Mouse (Mus musculus) adrenal gland, adult 8-10 months (tissue): ENCODE measurements around the gene Cnga1. TPM values are rescaled to one million over a fixed set of nuclear protein-coding genes. Genes with fewer than 3 reads are reported as not detected.
"Not testable (repeated sequence)": the region's sequence is repeated elsewhere in the genome, so short reads cannot be mapped to it uniquely, and the experiment has no call there.

Experiments
- DNase-seq: peaks from one replicate; pipeline ENCODE4 v3.0.0; 2022
- total RNA-seq, 4 experiments: library from RNA; stranded (reverse); gene quantifications; 2 replicates each; pipeline ENCODE4 v1.2.4; 2022

The Cnga1 gene
- total RNA-seq, 4 experiments from 2014 or later = 0.15 TPM; not detected in 3

DNA sequence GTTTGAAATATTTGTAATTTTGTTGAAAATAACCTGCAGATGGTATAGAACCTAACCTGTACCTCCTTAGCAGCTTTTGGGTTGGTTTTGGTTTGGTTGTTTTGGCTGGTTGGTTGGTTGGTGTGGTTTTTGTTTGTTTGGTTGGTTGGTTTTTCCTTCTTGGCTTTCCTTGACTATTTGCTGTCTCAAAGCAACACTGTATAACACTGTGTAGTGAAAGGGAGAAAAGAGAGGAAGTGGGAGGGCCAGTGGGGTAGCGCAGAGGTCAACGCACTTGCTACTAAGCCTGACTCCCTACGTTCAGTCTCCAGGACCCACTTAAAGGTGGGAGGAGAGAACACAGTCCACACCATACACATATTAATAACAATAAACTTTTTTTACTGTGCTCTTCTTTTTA, 7.5 kb downstream of the Cnga1 start:
- no peak for DNase-seq

DNA sequence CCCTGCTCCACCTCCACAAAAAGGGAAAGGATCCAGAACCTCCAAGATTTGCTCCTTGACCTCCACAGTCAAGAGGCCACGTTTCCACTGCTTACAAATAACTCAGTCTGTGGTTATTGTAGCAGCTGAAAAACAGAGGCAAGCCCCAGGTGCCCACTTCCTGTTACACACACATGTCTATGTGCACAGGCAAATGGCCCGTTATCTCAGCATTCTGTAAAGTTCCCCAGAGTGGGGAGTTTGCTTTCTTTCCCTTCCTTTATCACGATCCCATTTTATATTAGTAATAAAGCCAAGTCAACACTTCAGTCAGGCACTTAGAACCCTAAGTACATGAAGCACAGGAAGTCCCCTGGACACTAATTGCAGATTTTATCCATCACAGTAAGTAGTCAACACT, 8.0 kb downstream of the Cnga1 start:
- DNase-seq = no peak

DNA sequence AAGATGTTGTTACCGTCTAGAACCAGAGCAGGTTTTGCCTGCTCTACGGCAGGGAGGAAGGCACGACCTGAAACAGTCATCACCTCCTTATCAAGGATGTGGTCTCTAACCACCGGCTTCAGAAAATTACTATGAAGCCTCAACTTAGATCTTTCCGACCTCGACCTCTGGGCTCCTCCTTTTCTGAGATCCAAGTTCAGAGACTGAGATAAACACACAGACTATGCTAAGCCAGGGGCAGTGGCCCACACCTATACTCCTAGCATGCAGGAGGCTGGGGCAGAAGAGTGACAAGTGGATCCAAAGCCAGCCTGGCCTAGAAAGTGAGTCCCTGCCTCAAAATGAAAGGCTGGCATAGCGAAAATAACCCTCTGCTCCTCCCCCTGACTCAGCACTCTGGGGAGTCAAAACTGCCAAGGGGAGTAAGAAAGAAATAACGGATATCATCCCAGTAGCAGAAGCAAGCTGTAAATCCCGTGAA, 9.2 kb downstream of the Cnga1 start:
- no peak for DNase-seq

DNA sequence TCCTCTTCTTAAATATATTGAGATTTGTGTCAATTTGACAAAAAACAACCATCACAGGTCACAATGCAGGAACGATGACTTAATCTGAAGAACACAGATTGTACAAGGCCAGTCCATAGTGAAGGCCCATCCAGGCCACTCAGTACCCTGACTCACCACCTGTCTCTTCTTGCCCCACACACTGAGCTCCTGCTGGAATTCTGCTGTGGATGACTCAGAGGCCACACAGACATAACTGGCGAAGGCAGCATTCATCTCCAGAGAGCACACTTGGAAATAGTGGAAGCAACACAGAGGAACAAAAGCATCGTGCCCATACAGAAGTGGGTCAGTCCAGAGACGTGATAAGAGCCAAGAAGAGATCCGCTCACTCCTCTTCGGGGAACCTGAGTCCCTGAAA, 14.0 kb downstream of the Cnga1 start:
- peak; percentile 61 for DNase-seq

DNA sequence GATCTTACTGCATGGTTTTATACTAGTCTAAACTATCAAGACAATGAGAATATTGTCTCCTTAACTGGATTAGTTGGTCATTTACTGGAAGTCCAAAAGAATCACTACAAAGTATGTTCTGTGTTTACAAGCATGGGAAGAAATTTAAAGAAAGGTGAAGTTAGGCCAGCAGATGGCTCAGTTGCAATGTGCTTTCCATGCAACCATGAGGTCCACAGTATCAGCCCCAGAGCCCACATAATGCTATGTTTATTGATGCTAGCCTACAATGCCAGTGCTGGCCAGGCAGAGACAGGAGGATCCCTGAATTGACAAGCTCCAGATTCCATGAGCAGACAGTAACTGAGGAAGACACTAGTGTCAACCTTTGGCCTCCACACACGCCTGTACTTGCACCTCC, 23.1 kb downstream of the Cnga1 start:
- no peak for DNase-seq

DNA sequence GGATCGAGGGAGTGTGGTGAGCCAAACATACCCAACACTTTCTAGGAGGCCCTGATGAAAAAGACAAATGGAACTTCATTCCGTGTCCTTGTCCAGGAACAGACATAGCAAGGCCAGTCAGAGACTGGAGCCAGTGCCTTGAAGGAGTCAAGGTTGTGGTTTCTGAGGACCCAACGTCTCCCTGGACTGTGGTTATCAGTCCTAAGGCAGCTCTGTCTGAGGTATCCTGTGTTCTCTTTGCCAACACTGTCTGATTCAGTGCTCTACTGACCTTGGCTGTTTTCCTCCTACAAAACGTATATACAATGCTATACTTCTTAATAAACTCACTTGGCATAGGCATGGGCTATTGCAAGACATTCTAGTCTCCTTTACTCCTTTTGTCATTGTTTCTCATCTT, 26.7 kb downstream of the Cnga1 start:
- peak; percentile 6 for DNase-seq

DNA sequence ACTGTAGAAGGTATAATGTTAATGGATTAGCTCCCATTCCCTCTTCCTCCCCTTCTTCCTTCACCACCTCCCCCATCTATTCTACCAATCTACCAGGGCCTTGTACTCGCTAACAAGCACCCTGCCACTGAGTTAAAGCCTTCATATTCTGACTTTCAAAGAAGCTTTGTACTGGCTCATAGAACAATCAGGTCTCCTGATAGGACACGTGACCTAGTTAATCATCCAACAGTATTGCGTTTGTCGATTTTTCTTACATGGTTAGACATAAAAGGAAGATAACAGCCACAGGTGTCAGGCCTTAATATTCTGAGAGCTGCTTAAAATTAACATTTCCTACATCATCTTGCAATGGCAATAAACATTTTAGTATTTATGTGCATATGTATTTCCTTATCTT, 40.9 kb downstream of the Cnga1 start:
- no peak for DNase-seq

DNA sequence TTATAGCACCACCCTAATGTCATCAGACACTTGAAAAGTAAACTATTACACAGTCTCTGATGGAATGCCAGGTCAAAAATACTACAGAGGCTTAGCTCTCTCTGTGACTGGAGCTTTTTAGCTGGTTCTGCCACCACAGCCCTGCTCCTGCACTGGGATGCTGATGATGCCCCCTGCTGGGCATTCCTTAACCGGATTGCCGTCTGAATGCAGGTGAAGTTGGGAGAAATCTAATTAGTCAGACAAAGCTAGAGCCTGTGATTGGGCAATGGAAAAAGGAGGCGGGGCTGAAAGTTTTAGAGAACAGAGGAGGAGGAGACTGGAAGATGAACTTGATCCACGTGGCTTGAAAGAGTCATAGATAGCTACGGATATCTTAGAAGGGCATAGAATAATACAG, 43.1 kb downstream of the Cnga1 start:
- peak; percentile 31 for DNase-seq

DNA sequence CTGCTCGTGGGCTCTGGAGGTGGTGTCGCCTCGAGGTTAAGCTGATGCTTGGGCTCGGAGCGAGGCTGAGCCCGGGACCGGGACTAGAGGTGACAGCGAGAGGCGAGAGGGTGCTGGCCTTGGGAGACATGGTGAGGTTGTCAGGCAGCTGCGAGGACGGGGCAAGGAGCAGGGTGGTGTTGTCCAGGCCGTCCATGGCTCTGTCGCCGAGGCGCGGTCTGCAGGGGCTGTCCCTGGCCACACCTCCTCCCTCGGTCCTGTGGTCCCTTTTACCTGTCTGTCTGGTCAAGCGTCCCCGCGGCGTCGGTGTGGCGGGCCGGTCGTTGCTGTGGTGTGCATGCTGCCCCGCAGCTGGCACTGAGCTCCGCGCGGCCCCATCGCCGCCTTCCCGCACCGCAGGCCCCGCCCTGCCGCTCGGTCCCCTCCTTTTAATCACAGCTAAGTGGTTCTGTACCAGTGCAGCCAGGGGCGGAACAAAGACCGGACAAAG, 56.8 kb downstream of the Cnga1 start, which contains the start of gene Gm5868:
TSS of gene Gm5868 (minus strand) at position 360 of the 490 bp plus-strand sequence.
- DNase-seq = no peak

DNA sequence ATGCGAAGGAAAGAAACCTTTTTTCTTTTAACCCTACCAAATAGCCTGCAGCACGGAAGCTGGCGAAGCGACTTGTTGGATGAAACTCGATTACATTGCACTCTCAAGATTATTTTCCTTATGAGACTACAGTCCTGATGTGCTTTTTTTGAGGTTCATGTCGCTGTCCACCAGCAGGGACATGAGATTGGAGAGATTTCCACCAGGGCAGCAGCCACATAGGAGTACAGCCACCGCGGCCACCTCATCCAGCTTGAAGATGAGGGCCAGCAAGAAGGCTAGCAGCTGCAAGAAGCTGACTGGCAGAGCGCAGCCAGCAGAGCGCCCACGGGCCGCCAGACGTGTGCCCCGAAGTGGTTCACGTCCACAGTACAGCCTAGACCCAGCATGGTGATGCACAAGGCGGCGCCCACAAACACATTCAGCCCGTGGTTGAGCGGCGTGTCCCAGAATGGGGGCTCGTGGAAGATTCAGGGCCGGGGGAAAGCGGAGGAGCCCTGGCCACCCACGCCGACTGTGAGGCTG, 57.3 kb downstream of the Cnga1 start:
- not testable (repeated sequence) for DNase-seq

DNA sequence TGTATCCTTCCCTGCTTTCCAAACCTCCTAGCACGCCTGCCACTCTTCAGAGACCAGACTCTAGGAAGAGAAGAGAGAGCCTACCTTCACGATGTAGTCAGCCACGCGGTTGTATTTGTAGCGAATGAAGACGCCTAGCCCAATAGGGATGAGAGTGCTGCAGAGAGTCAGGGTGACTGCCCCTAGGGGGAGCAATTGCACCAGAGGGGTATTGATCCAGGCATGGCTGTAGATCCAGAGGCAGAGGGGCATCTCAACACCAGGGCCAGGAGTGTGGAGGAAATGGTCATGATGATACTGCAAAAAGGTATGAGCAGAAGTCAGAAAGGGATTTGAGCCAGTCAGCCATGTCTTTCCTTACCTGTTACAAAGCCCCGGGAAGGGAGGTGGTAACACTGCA, 58.0 kb downstream of the Cnga1 start:
- DNase-seq = not testable (repeated sequence)

DNA sequence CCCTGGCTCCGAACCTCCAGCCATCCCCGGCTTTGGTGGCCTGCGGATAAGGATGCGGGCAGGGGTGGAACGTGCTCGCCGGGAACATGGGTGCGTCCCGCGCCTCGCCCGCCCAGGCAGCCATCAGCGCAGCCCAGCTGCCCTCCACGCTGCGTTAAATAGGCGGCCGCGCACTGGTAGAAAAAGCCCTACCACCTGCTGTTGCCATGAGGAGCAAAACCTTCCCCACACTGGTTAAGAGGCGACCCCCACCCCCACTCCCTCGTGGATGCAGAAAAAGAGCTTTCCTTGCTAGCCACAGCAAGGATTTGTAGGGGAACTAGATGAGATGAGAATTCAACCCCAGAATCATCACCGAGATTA, 63.1 kb downstream of the Cnga1 start, which contains the start of gene Zar1:
TSS of gene Zar1 (minus strand) at position 285 of the 363 bp plus-strand sequence.
- DNase-seq = not testable (repeated sequence)

DNA sequence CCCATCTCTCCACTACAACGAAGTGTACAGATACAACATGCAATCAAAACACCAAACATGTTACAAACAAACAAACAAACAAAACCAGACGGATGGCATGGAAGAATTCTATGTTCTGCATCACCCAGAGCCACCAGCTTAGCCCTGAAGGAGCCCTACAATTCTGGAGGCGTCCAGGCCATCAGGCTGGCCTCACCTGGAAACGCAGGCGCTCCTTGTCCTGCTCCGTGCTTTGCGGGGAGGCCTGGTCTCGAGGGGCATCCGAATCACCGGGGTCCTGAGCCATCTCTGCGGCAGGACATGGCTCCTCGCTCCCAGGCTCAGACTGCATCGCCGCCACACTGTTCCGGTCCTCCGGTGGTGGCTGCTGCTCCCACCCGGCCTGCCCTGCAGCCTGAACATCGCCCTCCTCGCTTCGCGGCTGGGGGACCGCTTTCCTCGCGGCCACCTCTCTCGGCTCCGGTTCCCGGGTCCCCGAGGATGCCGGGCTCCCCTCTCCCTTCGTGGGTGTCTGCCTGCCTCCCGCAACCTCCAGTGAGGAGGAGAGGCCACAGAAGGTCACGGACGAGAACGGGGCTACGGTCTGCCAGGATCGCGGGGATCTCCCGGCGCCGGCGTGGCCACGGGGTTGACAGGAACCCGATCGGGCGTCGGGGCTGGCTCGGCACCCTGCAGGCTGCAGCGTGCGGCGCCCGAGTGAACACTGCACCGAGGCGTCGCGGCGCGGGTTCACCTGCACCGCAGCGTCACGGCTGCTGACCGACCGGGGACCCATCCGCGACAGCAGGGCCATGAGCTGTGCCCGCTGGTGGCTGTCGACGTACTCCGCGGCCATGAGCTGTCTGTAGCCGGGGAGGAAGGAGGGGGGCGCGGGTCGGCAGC, 63.7 kb downstream of the Cnga1 start:
- not testable (repeated sequence) for DNase-seq

DNA sequence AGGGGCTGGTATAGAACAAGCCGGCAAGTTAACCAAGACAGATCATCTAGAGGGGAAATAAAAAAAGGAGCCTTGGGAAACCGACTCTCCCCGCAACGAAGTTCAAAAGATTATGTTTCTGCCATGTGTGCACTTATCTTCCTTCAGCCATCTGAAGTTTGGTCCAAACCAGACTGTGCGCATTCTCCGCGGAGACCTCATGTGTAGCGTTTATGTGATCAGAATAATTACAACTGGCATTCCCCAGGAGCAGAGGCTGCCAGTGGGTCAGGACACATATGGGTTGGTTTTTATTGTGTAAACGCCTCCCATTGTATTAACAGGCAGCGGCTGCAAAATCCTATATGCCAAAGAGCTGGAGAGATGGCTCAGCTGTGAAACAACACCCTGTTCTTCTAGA, 64.5 kb downstream of the Cnga1 start:
- not testable (repeated sequence) for DNase-seq

DNA sequence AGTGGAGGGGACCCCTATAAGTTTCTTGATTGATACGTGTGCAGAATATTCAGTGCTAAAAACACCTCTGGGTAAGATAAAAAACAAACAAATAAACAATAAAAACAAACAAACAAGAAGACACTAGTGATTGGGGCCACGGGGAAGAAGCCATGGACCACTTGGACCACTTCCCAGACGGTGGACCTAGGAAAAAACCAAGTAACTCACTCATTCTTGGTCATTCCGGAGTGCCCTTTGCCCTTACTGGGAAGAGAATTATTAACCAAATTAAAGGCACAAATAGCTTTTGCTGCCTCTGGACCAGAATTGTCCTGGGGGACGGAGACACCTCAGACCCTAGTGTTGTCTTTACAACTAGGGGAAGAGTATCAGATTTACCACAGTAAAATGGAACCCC, 78.5 kb downstream of the Cnga1 start:
- DNase-seq = no peak

DNA sequence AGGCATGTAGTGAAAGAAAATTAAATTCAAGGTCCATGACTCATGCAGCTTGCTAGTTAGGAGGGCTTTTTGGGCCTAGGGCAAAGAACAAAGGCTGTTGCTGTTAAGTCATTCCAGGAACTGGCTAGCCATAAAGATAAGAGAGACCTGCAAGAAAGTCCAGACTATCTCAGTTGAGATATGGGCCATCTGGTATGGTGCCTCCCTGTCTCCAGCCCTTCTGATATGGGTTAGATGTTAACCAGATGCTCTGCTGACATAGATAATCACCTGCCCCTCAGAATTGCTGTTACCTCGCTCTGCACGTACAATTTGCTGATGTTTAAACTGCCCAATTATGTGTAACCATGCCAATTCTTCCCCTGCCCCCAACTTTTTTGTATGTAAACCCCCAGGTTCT, 80.9 kb downstream of the Cnga1 start:
- not testable (repeated sequence) for DNase-seq

DNA sequence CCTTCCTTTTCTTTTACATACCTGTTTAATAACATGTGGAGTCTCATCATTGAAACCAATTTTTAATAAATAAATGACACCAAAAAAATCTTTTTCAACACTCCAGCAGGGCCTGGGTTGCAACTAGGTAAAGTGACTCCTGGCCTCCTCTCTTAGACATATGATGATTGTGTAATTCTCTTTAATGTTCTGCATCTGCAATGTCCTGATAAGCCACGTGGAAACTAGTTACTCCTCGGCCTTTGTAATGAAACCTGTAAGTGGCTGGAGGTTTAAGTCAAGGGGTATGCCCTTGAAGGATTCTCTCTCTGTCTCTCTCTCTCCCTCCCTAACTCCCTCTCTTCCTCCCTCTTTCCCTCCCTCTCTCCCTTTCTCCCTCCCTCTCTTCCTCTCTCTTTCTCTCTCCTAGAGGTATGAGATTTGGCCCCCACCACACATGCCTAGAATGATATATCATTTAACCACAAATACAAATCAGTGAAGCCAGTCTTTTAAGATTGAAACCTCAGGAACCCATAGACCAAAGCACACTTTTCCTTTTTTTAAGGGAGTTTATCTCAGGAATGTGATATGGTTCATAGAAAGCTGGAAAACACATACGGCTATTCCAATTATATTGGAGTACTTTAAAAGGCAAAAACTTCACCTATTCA, 83.0 kb downstream of the Cnga1 start:
- no peak for DNase-seq

DNA sequence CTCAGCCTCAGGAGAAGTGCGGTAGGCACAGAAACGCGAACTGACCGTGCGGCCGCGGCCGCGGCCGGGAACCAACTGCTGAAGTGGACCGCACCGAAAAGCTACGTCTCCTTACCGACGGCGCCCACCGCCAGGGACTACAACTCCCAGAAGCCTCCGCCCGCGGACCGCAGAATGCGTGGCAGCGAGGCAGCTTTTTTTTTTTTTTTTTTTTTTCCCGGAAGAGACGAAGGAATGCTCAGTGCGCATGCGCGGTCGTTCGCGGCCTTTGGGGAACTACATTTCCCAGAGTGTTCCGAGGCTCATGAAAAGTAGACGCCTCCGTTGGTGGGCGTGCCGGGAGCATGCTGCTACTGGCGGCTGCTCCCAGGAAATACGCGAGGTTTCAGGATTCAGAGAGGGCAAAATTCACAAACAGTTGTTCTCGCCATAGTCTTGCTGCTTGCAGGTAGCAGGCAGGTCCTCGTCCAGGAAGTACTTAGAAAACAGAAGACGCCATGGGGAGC, 84.5 kb downstream of the Cnga1 start, which contains the start of gene Nfxl1:
TSS of gene Nfxl1 (minus strand) at position 141 of the 506 bp plus-strand sequence.
- peak; percentile 95 for DNase-seq

DNA sequence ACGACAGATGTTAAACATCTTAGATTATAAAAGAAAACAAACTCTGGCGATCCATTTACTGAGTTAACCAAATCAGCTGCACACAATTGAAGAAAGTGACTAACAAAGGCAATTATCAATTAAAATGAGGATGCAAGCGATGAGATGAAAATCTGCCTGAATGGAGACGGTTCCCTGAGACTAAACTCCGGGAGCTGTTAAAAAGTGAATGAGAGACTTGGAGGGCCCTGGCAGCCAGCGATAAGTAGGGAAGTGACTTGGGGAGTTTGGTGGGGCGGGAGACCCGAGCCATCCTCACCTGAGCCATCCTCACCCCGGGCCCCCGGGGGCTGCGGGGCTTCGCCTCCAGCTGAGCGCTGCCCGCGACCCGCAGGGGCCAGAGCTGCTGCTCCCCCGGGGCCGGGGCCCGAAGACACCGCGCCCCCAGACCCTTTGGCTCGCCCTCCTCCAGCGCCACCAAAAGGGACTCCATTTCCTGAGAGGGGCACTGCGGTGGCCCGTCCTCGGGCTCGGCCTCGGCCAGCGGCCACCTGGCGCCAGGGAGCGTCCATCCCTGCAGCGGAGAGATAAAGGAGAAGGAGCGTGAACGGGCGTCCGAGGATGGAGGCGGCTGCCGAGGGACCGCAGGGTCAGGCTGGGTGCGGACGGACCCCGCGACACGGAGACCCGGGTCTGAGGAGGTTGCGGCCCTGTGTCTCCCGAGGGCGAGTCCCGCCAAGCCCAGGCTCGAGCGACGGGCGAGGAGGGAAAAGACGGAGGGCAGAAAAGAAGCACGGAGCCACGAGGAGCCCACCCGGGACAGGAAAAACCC, 85.2 kb downstream of the Cnga1 start:
- no peak for DNase-seq

DNA sequence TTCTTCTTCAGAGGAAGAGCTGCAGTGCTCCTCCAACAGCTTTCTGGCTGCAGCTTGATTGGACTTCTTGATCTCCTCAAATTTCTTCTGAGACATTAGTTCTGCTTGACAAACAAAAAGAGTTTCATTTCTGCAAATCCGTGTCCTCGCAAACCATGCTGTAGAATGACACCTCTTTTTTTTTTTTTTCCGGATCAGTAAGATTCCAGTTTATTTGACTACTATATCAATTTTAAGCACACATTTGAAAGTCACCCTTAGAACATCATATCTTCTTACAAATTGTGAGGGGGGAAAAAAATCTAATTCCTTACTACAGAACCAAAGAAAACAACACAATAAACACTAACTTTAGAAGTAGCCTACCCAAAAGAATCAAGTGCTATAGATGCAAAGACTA, 87.8 kb downstream of the Cnga1 start:
- no peak for DNase-seq
